Mouse (Mus musculus) myocyte (in vitro differentiated cells): Measurements from ENCODE around the gene T2.

Source experiments
- CEBPB ChIP-seq: IDR thresholded peaks from 2 replicates; pipeline ENCODE4 v1.6.1; 2011; ENCODE audit warnings: mild to moderate bottlenecking, moderate library complexity; ENCODE audit not compliant: poor library complexity, insufficient read depth, severe bottlenecking
- POLR2A ChIP-seq: IDR thresholded peaks from one replicate; pipeline ENCODE4 v1.6.1; 2011; ENCODE audit warnings: low read depth, mild to moderate bottlenecking, control low read depth, moderate library complexity; ENCODE audit not compliant: insufficient read length
- POLR2AphosphoS2 ChIP-seq: IDR thresholded peaks from one replicate; pipeline ENCODE4 v1.6.1; 2011; ENCODE audit warnings: low read depth, control low read depth; ENCODE audit not compliant: insufficient read length
- REST ChIP-seq: IDR thresholded peaks from one replicate; pipeline ENCODE4 v1.6.1; 2011; ENCODE audit warnings: mild to moderate bottlenecking, control low read depth, moderate library complexity; ENCODE audit not compliant: insufficient read depth, insufficient read length
- TCF12 ChIP-seq: IDR thresholded peaks from one replicate; pipeline ENCODE4 v1.6.1; 2011; ENCODE audit warnings: mild to moderate bottlenecking, control low read depth; ENCODE audit not compliant: poor library complexity, insufficient read depth, severe bottlenecking
- USF1 ChIP-seq: IDR thresholded peaks from one replicate; pipeline ENCODE4 v1.6.1; 2011; ENCODE audit warnings: low read depth, mild to moderate bottlenecking, control low read depth, moderate library complexity

DNA sequence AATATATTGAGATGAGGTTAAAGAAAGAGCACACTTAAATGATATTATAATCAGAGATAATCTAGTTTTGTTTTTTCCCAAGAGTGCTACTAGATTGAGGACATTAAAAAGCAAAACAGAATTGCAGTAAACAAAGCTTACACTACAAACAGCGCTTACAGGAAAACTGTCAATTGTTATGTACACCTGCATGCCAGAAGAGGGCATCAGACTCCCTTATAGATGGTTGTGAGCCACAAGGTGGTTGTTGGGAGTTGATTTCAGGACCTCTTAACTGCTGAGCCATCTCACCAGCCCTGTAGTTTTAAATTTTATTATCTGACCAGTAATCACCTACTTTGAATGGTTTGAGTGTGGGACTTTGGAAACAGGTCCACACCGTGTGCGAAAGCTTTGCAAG, 92.5 kb downstream of the T2 start:
- TF ChIP-seq USF1 = no peak
- no peak for TF ChIP-seq POLR2A
- TF ChIP-seq CEBPB = no peak
- TF ChIP-seq TCF12 = no peak
- TF ChIP-seq REST = no peak
- TF ChIP-seq POLR2AphosphoS2 = no peak
